In the genomic region with DNA sequence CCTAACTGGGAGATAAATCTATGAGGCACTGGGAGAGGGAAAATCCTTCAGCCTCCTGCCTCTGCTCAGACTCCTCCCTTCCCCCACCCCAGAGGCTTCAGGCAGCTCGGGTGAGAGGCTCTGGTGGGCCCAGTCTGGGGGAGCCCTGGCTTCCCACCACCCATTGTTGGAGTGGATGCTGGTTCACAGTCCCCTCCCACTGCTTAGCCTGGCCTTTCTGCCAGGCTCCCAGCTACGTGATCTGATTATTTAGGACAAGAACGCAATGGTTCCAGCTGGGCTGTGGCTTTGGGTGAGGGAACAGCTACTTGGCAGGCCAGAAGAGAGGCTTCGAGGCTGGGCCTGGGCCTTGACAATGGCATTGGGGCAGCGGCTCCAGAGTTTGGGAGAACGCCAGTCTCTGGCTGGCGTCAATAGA, we compare ENCODE assay signal across 9 mouse cellular contexts. TPM values are rescaled to one million over a fixed set of nuclear protein-coding genes. Genes with fewer than 3 reads are reported as not detected.
DNase-seq lines count a peak whose midpoint lies in the region; ATAC-seq and TF ChIP-seq lines count a peak whose summit lies in the region.
"Had no signal": no experiment of that assay in that cellular context is flagged by ENCODE, and none has a peak within 500 bp of the region (broad histone marks: within the 10 kb centered on the region; RNA-seq: fewer than 3 reads in every experiment).

No protein-coding gene starts in this region.

- no peak for DNase-seq in lung, postnatal 4 days
- DNase-seq in stomach, postnatal 0 days (ENCODE audit: low spot score), result no peak
- no peak for DNase-seq in kidney, adult 9 months
- DNase-seq in spleen, postnatal 14 days (ENCODE audit: low spot score in 2 of 2), result no peak

- no peaks in the 10 kb centered on the region for H3K27me3 ChIP-seq in lung, embryonic 15.5 days
- H3K27me3 ChIP-seq in embryonic facial prominence, embryonic 13.5 days, result no peaks in the 10 kb centered on the region
- H3K27me3 ChIP-seq in intestine, postnatal 0 days (replicated peaks; ENCODE audit: control insufficient read depth, insufficient read depth, low read length), result no peaks in the 10 kb centered on the region
- H3K27me3 ChIP-seq in midbrain, embryonic 12.5 days, result no peaks in the 10 kb centered on the region
- H3K27me3 ChIP-seq in stomach, postnatal 0 days (ENCODE audit: control insufficient read depth, insufficient read depth, low read length), result no peaks in the 10 kb centered on the region

- no peak overlapping the region for H3K9ac ChIP-seq in lung, embryonic 15.5 days
- H3K9ac ChIP-seq in embryonic facial prominence, embryonic 13.5 days, result peak overlapping the region; percentile 4; the same call in 1 of the 2 replicates
- H3K9ac ChIP-seq in intestine, postnatal 0 days (ENCODE audit: low read depth, low read length), result no peak overlapping the region
- peak overlapping the region; percentile 34 for H3K9ac ChIP-seq in midbrain, embryonic 12.5 days (replicated peaks)
- no peak overlapping the region for H3K9ac ChIP-seq in stomach, postnatal 0 days (ENCODE audit: low read length)

- no peak for TF ChIP-seq CTCF in intestine, postnatal 0 days (IDR thresholded peaks at IDR 0.05; ENCODE audit: low read depth)
- TF ChIP-seq CTCF in stomach, postnatal 0 days (IDR thresholded peaks at IDR 0.05; ENCODE audit: low read depth), result no peak

- no peak overlapping the region for H3K27ac ChIP-seq in lung, embryonic 15.5 days
- peak overlapping the region; percentile 81 for H3K27ac ChIP-seq in embryonic facial prominence, embryonic 13.5 days
- no peak overlapping the region for H3K27ac ChIP-seq in intestine, postnatal 0 days (ENCODE audit: low read depth, low read length)
- peak overlapping the region; percentile 85 for H3K27ac ChIP-seq in midbrain, embryonic 12.5 days (replicated peaks)
- H3K27ac ChIP-seq in stomach, postnatal 0 days (replicated peaks), result peak overlapping the region; percentile 53; the same call in 1 of the 2 replicates
- H3K27ac ChIP-seq: heart, adult 2 months had no signal

- TF ChIP-seq EP300 in stomach, postnatal 0 days (optimal IDR thresholded peaks at IDR 0.05), result no peak

- peak; percentile 46; the same call in 1 of the 2 replicates for ATAC-seq in lung, embryonic 15.5 days (ENCODE audit: borderline replicate concordance, extremely low read depth, low FRiP score, low TSS enrichment)
- peak; percentile 80 for ATAC-seq in embryonic facial prominence, embryonic 13.5 days (ENCODE audit: insufficient number of reproducible peaks, insufficient read depth, low FRiP score, low TSS enrichment, low read depth)
- 0 out of 2 replicates have a peak, but pooled peaks have one; percentile 9 for ATAC-seq in intestine, postnatal 0 days
- ATAC-seq in midbrain, embryonic 12.5 days (ENCODE audit: low FRiP score, low read depth), result peak; percentile 97
- ATAC-seq in stomach, postnatal 0 days (ENCODE audit: low FRiP score, low TSS enrichment), result peak; percentile 47; the same call in 1 of the 2 replicates

- H3K9me3 ChIP-seq in lung, embryonic 15.5 days, result no peaks in the 10 kb centered on the region
- H3K9me3 ChIP-seq in embryonic facial prominence, embryonic 13.5 days, result no peaks in the 10 kb centered on the region
- H3K9me3 ChIP-seq in intestine, postnatal 0 days (ENCODE audit: control insufficient read depth), result no peaks in the 10 kb centered on the region
- H3K9me3 ChIP-seq in midbrain, embryonic 12.5 days, result no peaks in the 10 kb centered on the region
- H3K9me3 ChIP-seq in stomach, postnatal 0 days (ENCODE audit: control insufficient read depth, low read length), result no peaks in the 10 kb centered on the region

- no peak overlapping the region for H3K4me2 ChIP-seq in lung, embryonic 15.5 days
- H3K4me2 ChIP-seq in embryonic facial prominence, embryonic 13.5 days, result no peak overlapping the region
- no peak overlapping the region for H3K4me2 ChIP-seq in intestine, postnatal 0 days (replicated peaks; ENCODE audit: low read depth)
- peak overlapping the region; percentile 21; the same call in 1 of the 2 replicates for H3K4me2 ChIP-seq in midbrain, embryonic 12.5 days (replicated peaks)
- H3K4me2 ChIP-seq in stomach, postnatal 0 days (replicated peaks; ENCODE audit: low read depth), result no peak overlapping the region

- peaks cover 9% of the 10 kb centered on the region; the same call in 1 of the 2 replicates for H3K4me1 ChIP-seq in lung, embryonic 15.5 days
- H3K4me1 ChIP-seq in embryonic facial prominence, embryonic 13.5 days, result peaks cover 45% of the 10 kb centered on the region
- no peaks in the 10 kb centered on the region for H3K4me1 ChIP-seq in intestine, postnatal 0 days (replicated peaks; ENCODE audit: control insufficient read depth, insufficient read depth, low read length)
- peaks cover 39% of the 10 kb centered on the region for H3K4me1 ChIP-seq in midbrain, embryonic 12.5 days
- peaks cover 6% of the 10 kb centered on the region; the same call in 1 of the 2 replicates for H3K4me1 ChIP-seq in stomach, postnatal 0 days (replicated peaks; ENCODE audit: control insufficient read depth, insufficient read depth)

- no peaks in the 10 kb centered on the region for H3K36me3 ChIP-seq in lung, embryonic 15.5 days
- no peaks in the 10 kb centered on the region for H3K36me3 ChIP-seq in embryonic facial prominence, embryonic 13.5 days
- no peaks in the 10 kb centered on the region for H3K36me3 ChIP-seq in intestine, postnatal 0 days (ENCODE audit: control insufficient read depth, insufficient read depth)
- H3K36me3 ChIP-seq in midbrain, embryonic 12.5 days, result no peaks in the 10 kb centered on the region
- no peaks in the 10 kb centered on the region for H3K36me3 ChIP-seq in stomach, postnatal 0 days (ENCODE audit: control insufficient read depth, insufficient read depth, low read length)

- no peak overlapping the region for H3K4me3 ChIP-seq in lung, embryonic 15.5 days
- no peak overlapping the region for H3K4me3 ChIP-seq in embryonic facial prominence, embryonic 13.5 days
- no peak overlapping the region for H3K4me3 ChIP-seq in intestine, postnatal 0 days (ENCODE audit: low read depth, low read length)
- no peak overlapping the region for H3K4me3 ChIP-seq in midbrain, embryonic 12.5 days
- no peak overlapping the region for H3K4me3 ChIP-seq in stomach, postnatal 0 days (ENCODE audit: low read depth, low read length)
- H3K4me3 ChIP-seq: heart, adult 2 months had no signal

- 51% methylated on average over 7 of the region's 7 CpGs for WGBS in lung, embryonic 15.5 days
- 40% methylated on average over 7 of the region's 7 CpGs for WGBS in embryonic facial prominence, embryonic 13.5 days
- 57% methylated on average over 7 of the region's 7 CpGs for WGBS in intestine, postnatal 0 days
- 6% methylated on average over 7 of the region's 7 CpGs for WGBS in midbrain, embryonic 12.5 days
- 39% methylated on average over 7 of the region's 7 CpGs for WGBS in stomach, postnatal 0 days

RNA-seq across cellular contexts. Expression of gene Alpl, which starts 30.6 kb away (rescaled TPM):
- 3.0 and 4.2 TPM in 2 replicates for polyA plus RNA-seq in lung, embryonic 15.5 days (2015; fragmentation: Nextera tagmentation; extraction: Ambion mirVana)
- 110 and 122 TPM in 2 replicates for polyA plus RNA-seq in embryonic facial prominence, embryonic 13.5 days (2015; fragmentation: Nextera tagmentation; extraction: Ambion mirVana)
- 0.72 and 0.73 TPM in 2 replicates for polyA plus RNA-seq in intestine, postnatal 0 days (2015; fragmentation: Nextera tagmentation; extraction: Ambion mirVana)
- polyA plus RNA-seq in midbrain, embryonic 12.5 days (2016; fragmentation: Nextera tagmentation; extraction: Ambion mirVana), result 14.7 and 17.1 TPM in 2 replicates
- 2.0 and 2.5 TPM in 2 replicates for polyA plus RNA-seq in stomach, postnatal 0 days (2015; fragmentation: Nextera tagmentation; extraction: Ambion mirVana)

Comparison
In these comparisons a context has a peak if more than half of its experiments do, and no peak if none do; other contexts are left out.
1. ATAC-seq: peak in every context shown above with its lines; median percentile 97 in midbrain, embryonic 12.5 days; 80 in embryonic facial prominence, embryonic 13.5 days; 47 in stomach, postnatal 0 days; 46 in lung, embryonic 15.5 days; 9 in intestine, postnatal 0 days.
2. H3K27ac ChIP-seq: peak in embryonic facial prominence, embryonic 13.5 days (single experiment), midbrain, embryonic 12.5 days (single experiment) and stomach, postnatal 0 days (single experiment); none in lung, embryonic 15.5 days (single experiment) and intestine, postnatal 0 days (single experiment).
3. H3K9ac ChIP-seq: peak in embryonic facial prominence, embryonic 13.5 days (single experiment) and midbrain, embryonic 12.5 days (single experiment); none in lung, embryonic 15.5 days (single experiment), intestine, postnatal 0 days (single experiment) and stomach, postnatal 0 days (single experiment).